Mouse (Mus musculus) kidney, embryonic 16.5 days (tissue): ENCODE measurements at regions not wholly inside any gene's neighbourhood (a gene's known extent, or its start where the extent isn't known, plus 50 kb on each side); places are given as distances from the start of the nearest gene placed in this dataset.

Experiments used
- ATAC-seq: fragments of 200-750 bp; cut with Nextera tagmentation; 2 replicates; pipeline ENCODE4 v1.8.0; 2017; ENCODE audit warnings: moderate TSS enrichment; ENCODE audit not compliant: low FRiP score, low TSS enrichment
- H3K27ac ChIP-seq: fragments of 300-500 bp; sonication (generic); 2 replicates; pipeline ENCODE4 v1.5.1; 2014; ENCODE audit warnings: low read length
- H3K27me3 ChIP-seq: fragments of 300-500 bp; sonication (generic); 2 replicates; pipeline ENCODE4 v1.6.1; 2014; ENCODE audit warnings: low read length, control low read depth, mixed read lengths; ENCODE audit not compliant: insufficient read depth
- H3K36me3 ChIP-seq: fragments of 300-500 bp; sonication (generic); 2 replicates; pipeline ENCODE4 v1.6.1; 2014; ENCODE audit warnings: low read length, control low read depth, mixed read lengths; ENCODE audit not compliant: insufficient read depth
- H3K4me1 ChIP-seq: fragments of 300-500 bp; sonication (generic); 2 replicates; pipeline ENCODE4 v1.6.1; 2014; ENCODE audit warnings: low read length, control low read depth, mixed read lengths; ENCODE audit not compliant: insufficient read depth
- H3K4me2 ChIP-seq: fragments of 300-500 bp; sonication (generic); replicated peaks from 2 replicates; pipeline ENCODE4 v1.6.1; 2014; ENCODE audit warnings: low read depth, low read length
- H3K4me3 ChIP-seq: fragments of 300-500 bp; sonication (generic); 2 replicates; pipeline ENCODE4 v1.5.1; 2014; ENCODE audit warnings: mild to moderate bottlenecking, low read length
- H3K9ac ChIP-seq: fragments of 300-500 bp; sonication (generic); replicated peaks from 2 replicates; pipeline ENCODE4 v1.6.1; 2014; ENCODE audit warnings: low read length
- H3K9me3 ChIP-seq: fragments of 300-500 bp; sonication (generic); 2 replicates; pipeline ENCODE4 v1.6.1; 2016; ENCODE audit warnings: low read length, control low read depth
- WGBS: fragments of 180-500 bp; shearing (Covaris S2); extraction: QIAGEN DNeasy Blood & Tissue Kit; methylation state at CpG from one replicate; pipeline ENCODE4 v1.1.7; 2014; 5-methylcytosine and 5-hydroxymethylcytosine counted together

DNA sequence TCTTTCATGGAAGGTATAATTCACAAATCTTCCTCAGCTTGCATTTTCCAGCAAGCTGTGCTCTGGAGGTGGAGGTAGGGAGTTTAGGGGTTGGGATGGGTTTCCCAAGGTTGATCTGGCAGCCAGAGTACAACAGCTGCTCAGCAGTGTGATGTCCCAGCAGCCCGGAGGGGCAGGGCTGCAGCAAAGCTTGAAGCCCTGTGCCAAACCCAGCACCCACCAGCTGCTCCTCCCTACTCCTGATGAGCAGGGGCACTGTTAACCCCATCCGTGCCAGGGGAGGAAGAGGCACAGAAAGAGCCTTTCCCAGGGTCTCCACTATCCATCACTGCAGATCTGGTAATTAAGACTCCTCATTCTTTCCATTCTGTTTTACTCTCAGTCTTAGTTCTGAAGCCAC is 615.2 kb downstream of the Gm826 start:
- ATAC-seq, result no peak
- no peak overlapping the region for H3K27ac ChIP-seq
- 42% methylated on average over 2 of the region's 2 CpGs for WGBS

DNA sequence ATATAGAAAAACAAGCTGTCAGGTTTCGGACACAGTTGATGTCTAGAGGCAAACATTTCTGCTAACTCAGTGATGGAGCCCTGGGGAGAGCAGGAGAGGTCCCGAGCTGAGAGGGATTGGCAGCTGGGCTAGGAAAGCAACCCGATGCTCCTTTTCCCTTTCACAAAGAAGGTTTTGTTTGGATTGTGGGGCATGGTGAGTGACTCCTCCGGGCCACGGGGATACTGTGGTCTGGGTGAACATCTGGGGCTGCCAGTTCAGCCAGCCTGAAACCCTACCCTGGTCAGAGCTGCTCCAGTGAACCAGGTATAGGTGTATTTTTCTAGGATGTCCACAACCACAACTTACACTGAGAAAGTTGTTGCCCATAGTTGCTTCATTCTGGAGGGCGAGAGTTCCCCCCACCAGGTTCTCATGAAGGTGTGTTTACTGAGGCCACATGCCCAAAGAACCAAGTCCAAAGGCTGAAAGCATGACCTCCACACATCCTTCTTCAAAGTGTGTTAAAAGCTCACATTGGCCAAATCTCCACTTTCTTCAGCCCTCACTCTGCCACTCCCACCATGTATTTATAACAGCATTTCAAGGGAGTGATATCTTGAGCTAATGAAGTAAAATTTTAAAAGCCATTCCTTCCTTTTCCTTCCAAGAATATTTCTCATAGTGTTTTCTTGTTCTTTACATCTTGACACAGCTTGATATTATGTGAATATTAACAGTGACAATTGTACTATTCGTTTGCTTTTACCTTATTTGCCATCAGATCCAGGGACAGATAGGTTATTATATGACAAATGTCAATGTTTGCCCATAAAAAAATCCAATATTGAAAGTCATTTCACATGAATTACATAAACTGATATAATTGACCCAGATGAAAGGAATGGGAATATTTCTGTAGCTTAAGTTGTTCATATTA is 608.5 kb downstream of the Gm826 start:
- ATAC-seq, result peak; percentile 76; the same call in 1 of the 2 replicates
- H3K27ac ChIP-seq, result no peak overlapping the region
- no peaks in the 10 kb centered on the region for H3K27me3 ChIP-seq
- H3K9me3 ChIP-seq, result no peaks in the 10 kb centered on the region
- no peaks in the 10 kb centered on the region for H3K36me3 ChIP-seq
- no peak overlapping the region for H3K4me2 ChIP-seq
- 31% methylated on average over 7 of the region's 7 CpGs for WGBS
- no peak overlapping the region for H3K9ac ChIP-seq
- H3K4me1 ChIP-seq, result no peaks in the 10 kb centered on the region
- H3K4me3 ChIP-seq, result no peak overlapping the region

More for the DNA sequence above, 615.2 kb downstream of the Gm826 start:
- H3K9ac ChIP-seq, result no peak overlapping the region
- H3K27me3 ChIP-seq, result no peaks in the 10 kb centered on the region
- no peaks in the 10 kb centered on the region for H3K4me1 ChIP-seq
- H3K4me2 ChIP-seq, result no peak overlapping the region
- no peaks in the 10 kb centered on the region for H3K9me3 ChIP-seq
- H3K4me3 ChIP-seq, result no peak overlapping the region
- H3K36me3 ChIP-seq, result no peaks in the 10 kb centered on the region

DNA sequence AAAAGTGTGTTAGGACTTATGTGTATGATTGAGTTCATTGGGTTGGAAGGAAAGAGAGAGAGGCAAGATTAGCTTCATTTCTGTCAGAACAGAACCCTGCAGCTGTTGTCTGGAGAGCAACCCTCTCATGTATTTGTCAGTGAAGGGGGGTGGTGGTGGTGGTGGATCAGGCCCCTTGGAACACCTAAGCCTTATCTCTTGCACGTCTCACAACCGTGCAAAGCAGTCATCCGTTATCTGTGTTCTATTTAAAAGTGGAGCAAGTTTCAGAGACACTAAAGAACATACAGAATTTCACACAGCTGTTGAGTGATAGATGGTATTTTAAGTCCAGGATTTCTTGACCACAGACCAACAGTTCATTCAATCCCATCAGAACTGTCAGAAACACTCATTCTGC is 604.7 kb downstream of the Gm826 start:
- 79% methylated on average over 3 of the region's 3 CpGs for WGBS
- H3K9me3 ChIP-seq, result no peaks in the 10 kb centered on the region

DNA sequence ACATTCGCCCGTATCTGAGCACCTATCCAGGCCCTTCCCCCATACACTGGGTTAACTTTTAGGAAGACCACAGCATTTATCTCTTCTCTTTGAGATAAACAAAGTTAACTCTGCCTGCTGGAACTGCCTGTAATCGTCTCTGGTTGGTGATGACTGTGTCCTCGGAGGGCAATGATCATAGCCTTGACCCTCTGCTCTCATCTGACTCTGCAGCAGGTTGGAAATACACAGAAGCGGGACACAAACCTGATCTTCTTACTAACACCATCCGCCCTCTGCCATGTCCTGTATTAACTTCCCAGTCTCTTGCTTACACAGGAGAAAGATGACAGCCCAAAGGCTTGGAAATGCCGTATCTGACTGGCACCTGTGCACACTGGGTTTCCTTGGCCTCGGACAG is 603.7 kb downstream of the Gm826 start:
- Histone ChIP-seq H3K9ac (no peak overlapping the region), H3K4me3 (no peak overlapping the region), H3K27me3 (no peaks in the 10 kb centered on the region), H3K27ac (no peak overlapping the region), H3K4me2 (no peak overlapping the region), H3K4me1 (peaks cover 16% of the 10 kb centered on the region; the same call in 1 of the 2 replicates), H3K36me3 (no peaks in the 10 kb centered on the region), H3K9me3 (no peaks in the 10 kb centered on the region)
- WGBS, result 64% methylated on average over 8 of the region's 8 CpGs
- ATAC-seq, result no peak

More for the DNA sequence above, 604.7 kb downstream of the Gm826 start:
- Histone ChIP-seq H3K36me3 (no peaks in the 10 kb centered on the region), H3K4me2 (no peak overlapping the region), H3K27ac (no peak overlapping the region), H3K4me1 (peaks cover 9% of the 10 kb centered on the region; the same call in 1 of the 2 replicates), H3K27me3 (no peaks in the 10 kb centered on the region), H3K9ac (no peak overlapping the region), H3K4me3 (no peak overlapping the region)
- ATAC-seq, result no peak

DNA sequence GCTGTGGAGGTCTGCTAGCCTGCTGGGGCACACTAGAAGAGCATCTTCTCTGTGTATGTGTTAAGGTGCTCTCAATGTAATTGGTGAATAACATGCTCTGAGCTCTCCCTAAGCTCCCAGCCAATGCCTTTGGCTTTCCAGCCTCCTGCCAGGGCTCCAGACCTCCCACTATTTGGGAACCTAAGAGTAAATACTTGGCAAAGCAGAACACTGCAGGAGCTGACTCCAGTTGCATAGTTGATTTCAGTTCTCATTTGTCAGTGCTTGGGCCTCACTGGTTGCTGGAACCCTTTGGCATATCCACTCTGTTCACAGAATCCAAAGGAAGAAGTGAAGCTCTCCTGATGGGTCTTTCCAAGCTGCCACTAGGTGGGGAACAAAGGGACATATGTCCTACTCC is 602.7 kb downstream of the Gm826 start:
- ATAC-seq, result no peak
- H3K27ac ChIP-seq, result no peak overlapping the region
- H3K4me3 ChIP-seq, result no peak overlapping the region
- no peaks in the 10 kb centered on the region for H3K27me3 ChIP-seq
- H3K4me2 ChIP-seq, result no peak overlapping the region
- peaks cover 16% of the 10 kb centered on the region; the same call in 1 of the 2 replicates for H3K4me1 ChIP-seq
- H3K9me3 ChIP-seq, result no peaks in the 10 kb centered on the region
- H3K9ac ChIP-seq, result no peak overlapping the region
- H3K36me3 ChIP-seq, result no peaks in the 10 kb centered on the region

DNA sequence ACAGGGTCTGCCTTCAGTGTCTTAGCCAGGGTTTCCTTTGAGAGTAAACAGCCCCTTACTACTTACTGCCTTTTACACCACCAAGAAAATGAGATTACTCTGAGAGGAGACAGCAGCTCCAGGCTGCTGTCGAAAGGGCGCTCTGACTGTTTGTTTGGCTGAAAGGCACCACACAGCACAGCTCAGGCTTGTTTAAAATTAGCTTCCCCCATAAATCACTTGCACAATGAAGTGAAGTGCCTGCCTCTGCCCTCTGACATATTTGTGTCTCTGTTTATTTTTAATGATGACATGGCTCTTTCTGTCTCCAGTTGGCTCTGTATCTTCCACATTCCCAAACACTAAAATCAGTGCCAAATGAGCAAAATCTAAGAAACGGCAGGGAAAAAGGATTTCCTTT is 601.5 kb downstream of the Gm826 start:
- peak; percentile 82 for ATAC-seq
- Histone ChIP-seq H3K27ac (peak overlapping the region; percentile 31), H3K36me3 (no peaks in the 10 kb centered on the region), H3K27me3 (no peaks in the 10 kb centered on the region), H3K4me2 (no peak overlapping the region), H3K9me3 (no peaks in the 10 kb centered on the region), H3K4me1 (peaks cover 16% of the 10 kb centered on the region; the same call in 1 of the 2 replicates), H3K9ac (no peak overlapping the region), H3K4me3 (no peak overlapping the region)
- WGBS, result 20% methylated on average over 3 of the region's 3 CpGs

DNA sequence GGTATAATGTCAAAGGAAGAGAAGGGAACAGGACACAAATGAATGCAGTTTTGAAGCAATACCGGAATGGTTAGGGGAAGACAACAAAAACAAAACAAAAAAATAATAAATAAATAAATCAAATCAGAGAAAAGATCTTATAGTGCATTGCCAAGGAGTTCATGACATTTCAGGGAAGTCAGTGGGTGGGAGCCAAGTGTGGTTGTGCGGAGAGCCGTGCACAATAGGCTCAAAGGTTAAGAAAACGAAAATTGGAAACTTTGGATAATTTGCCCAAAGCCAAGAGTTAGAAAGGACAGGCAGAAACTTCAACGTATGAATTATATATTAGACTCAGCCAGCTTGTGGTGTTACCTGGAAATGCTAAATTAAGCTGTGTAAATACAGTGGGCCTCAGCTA is 599.4 kb downstream of the Gm826 start:
- Histone ChIP-seq H3K36me3 (no peaks in the 10 kb centered on the region), H3K27ac (no peak overlapping the region), H3K27me3 (no peaks in the 10 kb centered on the region), H3K4me2 (no peak overlapping the region), H3K4me1 (peaks cover 16% of the 10 kb centered on the region; the same call in 1 of the 2 replicates), H3K4me3 (no peak overlapping the region), H3K9me3 (no peaks in the 10 kb centered on the region), H3K9ac (no peak overlapping the region)
- 38% methylated on average over 5 of the region's 5 CpGs for WGBS
- no peak for ATAC-seq

DNA sequence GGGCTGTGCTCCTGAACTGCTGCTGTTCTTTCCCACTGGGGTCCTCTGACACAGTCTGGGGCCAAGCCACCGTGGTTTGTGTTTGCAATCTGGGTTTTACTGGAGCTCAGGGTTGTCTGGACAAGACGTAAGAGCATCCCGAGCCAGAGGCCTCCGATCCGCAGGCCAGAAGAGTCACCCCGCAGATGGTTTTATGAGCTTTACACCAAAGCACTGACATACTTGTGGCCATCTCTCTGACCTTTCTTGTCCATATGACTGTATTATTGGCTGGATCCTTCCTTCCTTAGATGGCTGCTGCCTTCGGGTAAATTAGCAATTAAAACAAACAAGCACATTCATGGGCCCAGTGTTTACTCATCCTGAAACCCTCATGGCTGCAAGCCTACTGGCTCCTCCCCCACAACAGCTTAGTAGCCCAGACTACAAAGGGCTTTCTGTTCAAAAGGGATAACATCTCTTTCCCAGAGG is 578.4 kb downstream of the Gm826 start:
- H3K4me3 ChIP-seq, result no peak overlapping the region
- H3K4me1 ChIP-seq, result peaks cover 11% of the 10 kb centered on the region; the same call in 1 of the 2 replicates
- peak overlapping the region; percentile 34; the same call in 1 of the 2 replicates for H3K27ac ChIP-seq
- H3K4me2 ChIP-seq, result no peak overlapping the region
- H3K36me3 ChIP-seq, result no peaks in the 10 kb centered on the region
- no peaks in the 10 kb centered on the region for H3K9me3 ChIP-seq
- peak; percentile 87 for ATAC-seq
- H3K27me3 ChIP-seq, result no peaks in the 10 kb centered on the region
- no peak overlapping the region; the same call in 1 of the 2 replicates for H3K9ac ChIP-seq
- 19% methylated on average over 7 of the region's 7 CpGs for WGBS

DNA sequence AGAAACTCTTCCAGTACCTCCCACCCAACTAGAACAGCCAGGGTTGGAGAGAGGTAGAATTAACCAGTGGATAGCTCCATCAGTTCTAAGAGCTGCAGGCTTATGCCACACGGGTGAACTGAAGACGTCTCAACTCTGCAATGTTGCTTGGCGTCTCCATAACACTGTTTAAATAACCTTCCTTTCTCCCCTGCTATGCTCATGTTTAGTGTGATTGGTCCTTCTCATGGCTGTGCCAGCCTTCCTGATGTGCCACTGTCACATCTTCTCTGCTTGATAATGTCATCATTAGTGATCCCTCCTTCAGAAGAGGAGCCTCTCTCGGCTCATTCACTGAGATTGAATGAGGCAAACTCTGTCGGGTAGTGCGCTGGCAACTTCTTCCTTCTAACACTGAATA is 573.2 kb downstream of the Gm826 start:
- Histone ChIP-seq H3K9me3 (no peaks in the 10 kb centered on the region), H3K27me3 (no peaks in the 10 kb centered on the region), H3K4me2 (no peak overlapping the region), H3K27ac (no peak overlapping the region), H3K9ac (no peak overlapping the region), H3K36me3 (no peaks in the 10 kb centered on the region), H3K4me1 (peaks cover 5% of the 10 kb centered on the region; the same call in 1 of the 2 replicates), H3K4me3 (no peak overlapping the region)
- WGBS, result 92% methylated on average over 6 of the region's 6 CpGs
- no peak for ATAC-seq

DNA sequence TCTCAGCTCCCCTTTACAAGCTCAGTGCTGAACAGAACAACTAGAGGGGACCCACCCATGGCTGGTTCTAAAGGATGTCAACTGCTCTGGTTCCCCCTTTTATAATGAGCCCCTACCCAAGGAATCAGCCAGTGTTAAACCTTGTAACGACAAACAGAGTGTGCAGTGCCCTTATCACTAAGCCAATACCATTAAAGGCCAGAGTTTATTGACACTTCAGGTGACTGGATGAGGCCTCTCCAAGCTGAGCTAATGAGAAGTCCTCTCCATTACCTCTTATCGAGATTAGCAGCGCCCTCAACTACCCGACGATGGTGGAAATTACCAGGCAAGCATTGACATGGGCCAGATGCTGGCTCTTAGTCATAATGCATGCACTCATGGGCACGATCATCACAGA is 570.8 kb downstream of the Gm826 start:
- H3K27ac ChIP-seq, result no peak overlapping the region
- H3K4me1 ChIP-seq, result no peaks in the 10 kb centered on the region
- WGBS, result 72% methylated on average over 6 of the region's 6 CpGs
- no peaks in the 10 kb centered on the region for H3K27me3 ChIP-seq
- H3K4me2 ChIP-seq, result no peak overlapping the region
- no peak overlapping the region for H3K9ac ChIP-seq
- H3K4me3 ChIP-seq, result no peak overlapping the region
- H3K36me3 ChIP-seq, result no peaks in the 10 kb centered on the region
- H3K9me3 ChIP-seq, result no peaks in the 10 kb centered on the region
- no peak for ATAC-seq
